Mouse (Mus musculus): ENCODE data around the gene Tiam2.

- TF ChIP-seq CTCF (conservative IDR thresholded peaks at IDR 0.05; ENCODE audit: insufficient read depth, insufficient read length, low read depth, low read length) = no peak
- TF ChIP-seq POLR2A (IDR thresholded peaks at IDR 0.05; ENCODE audit: low read depth, low read length) = no peak
Measured at GRCm38 (mm10) chr17:3529523-3529922, 203.2 kb downstream of the Tiam2 start.

All from kidney, adult 2 months (tissue).